In genomic region chr3:60579880-60580279, GRCm38 (mm10) we compare ENCODE assay signal across 29 mouse cellular contexts.
A peak's percentile ranks its signal among the peaks of the same experiment; 100 is the strongest.
DNase-seq lines count a peak whose midpoint lies in the region; ATAC-seq and TF ChIP-seq lines count a peak whose summit lies in the region.
"Had no signal": no experiment of that assay in that cellular context is flagged by ENCODE, and none has a peak within 500 bp of the region (broad histone marks: within the 10 kb centered on the region; RNA-seq: fewer than 3 reads in every experiment).

No protein-coding gene starts in this region.

- TF ChIP-seq CTCF in heart, postnatal 0 days (IDR thresholded peaks at IDR 0.05; ENCODE audit: low read depth), result no peak
- TF ChIP-seq CTCF in liver, postnatal 0 days (IDR thresholded peaks at IDR 0.05; ENCODE audit: low read depth), result no peak

- H3K27me3 ChIP-seq in heart, postnatal 0 days (ENCODE audit: control insufficient read depth, insufficient read depth, low read length), result no peaks in the 10 kb centered on the region
- no peaks in the 10 kb centered on the region for H3K27me3 ChIP-seq in liver, embryonic 15.5 days
- H3K27me3 ChIP-seq in liver, postnatal 0 days (ENCODE audit: insufficient read depth, low read length), result no peaks in the 10 kb centered on the region
- no peaks in the 10 kb centered on the region for H3K27me3 ChIP-seq in kidney, embryonic 15.5 days
- H3K27me3 ChIP-seq: CH12.LX; embryonic facial prominence, embryonic 13.5 days; heart, embryonic 12.5 days; hindbrain, embryonic 13.5 days; limb, embryonic 15.5 days; midbrain, embryonic 13.5 days; neural tube, embryonic 13.5 days had no signal

- H3K27ac ChIP-seq in heart, postnatal 0 days (ENCODE audit: low read depth), result peak overlapping the region; percentile 60; the same call in 1 of the 2 replicates
- H3K27ac ChIP-seq in liver, embryonic 15.5 days (replicated peaks), result peak overlapping the region; percentile 7; the same call in 1 of the 2 replicates
- no peak overlapping the region for H3K27ac ChIP-seq in liver, postnatal 0 days (ENCODE audit: low read depth)
- H3K27ac ChIP-seq in kidney, embryonic 15.5 days, result no peak overlapping the region
- H3K27ac ChIP-seq: embryonic facial prominence, embryonic 13.5 days; forebrain, embryonic 10.5 days; hindbrain, embryonic 13.5 days; limb, embryonic 10.5 days; limb, embryonic 15.5 days; midbrain, embryonic 13.5 days; neural tube, embryonic 13.5 days; stomach, postnatal 0 days had no signal

- ATAC-seq in heart, postnatal 0 days (ENCODE audit: insufficient read depth, low read depth), result no peak
- ATAC-seq in liver, embryonic 15.5 days (ENCODE audit: insufficient read depth), result no peak
- ATAC-seq in liver, postnatal 0 days, result no peak
- peak; percentile 45 for ATAC-seq in megakaryocyte, adult 5-6 weeks (ENCODE audit: poor library complexity, severe bottlenecking)
- no peak for ATAC-seq in kidney, embryonic 15.5 days (replicated peaks; ENCODE audit: low FRiP score)
- ATAC-seq: forebrain, embryonic 16.5 days; intestine, postnatal 0 days; midbrain, embryonic 13.5 days had no signal

- WGBS in heart, postnatal 0 days, result 86% methylated on average over 4 of the region's 4 CpGs
- WGBS in liver, embryonic 15.5 days (ENCODE audit: insufficient replicate concordance), result 77% methylated on average over 4 of the region's 4 CpGs
- 73% methylated on average over 4 of the region's 4 CpGs for WGBS in liver, postnatal 0 days (ENCODE audit: insufficient replicate concordance)
- 94% methylated on average over 4 of the region's 4 CpGs for WGBS in kidney, embryonic 15.5 days

- H3K9me3 ChIP-seq in heart, postnatal 0 days (replicated peaks; ENCODE audit: control insufficient read depth, low read length), result no peaks in the 10 kb centered on the region
- H3K9me3 ChIP-seq in liver, embryonic 15.5 days (replicated peaks), result no peaks in the 10 kb centered on the region
- no peaks in the 10 kb centered on the region for H3K9me3 ChIP-seq in liver, postnatal 0 days (ENCODE audit: low read length)
- H3K9me3 ChIP-seq in kidney, embryonic 15.5 days (replicated peaks), result no peaks in the 10 kb centered on the region
- H3K9me3 ChIP-seq: embryonic facial prominence, embryonic 13.5 days; forebrain, embryonic 10.5 days; heart, embryonic 12.5 days; hindbrain, embryonic 13.5 days; limb, embryonic 10.5 days; limb, embryonic 15.5 days; midbrain, embryonic 13.5 days; neural tube, embryonic 13.5 days had no signal

- no peak overlapping the region for H3K4me3 ChIP-seq in heart, postnatal 0 days (ENCODE audit: low read depth, low read length)
- no peak overlapping the region for H3K4me3 ChIP-seq in liver, embryonic 15.5 days (replicated peaks)
- no peak overlapping the region for H3K4me3 ChIP-seq in liver, postnatal 0 days (ENCODE audit: low read depth, low read length)
- no peak overlapping the region for H3K4me3 ChIP-seq in kidney, embryonic 15.5 days (replicated peaks)
- H3K4me3 ChIP-seq: embryonic facial prominence, embryonic 13.5 days; forebrain, embryonic 10.5 days; heart, embryonic 12.5 days; hindbrain, embryonic 13.5 days; limb, embryonic 10.5 days; limb, embryonic 15.5 days; midbrain, embryonic 13.5 days; neural tube, embryonic 13.5 days had no signal

- H3K36me3 ChIP-seq in heart, postnatal 0 days (replicated peaks; ENCODE audit: control insufficient read depth, insufficient read depth, low read length), result no peaks in the 10 kb centered on the region
- no peaks in the 10 kb centered on the region for H3K36me3 ChIP-seq in liver, embryonic 15.5 days (replicated peaks)
- no peaks in the 10 kb centered on the region for H3K36me3 ChIP-seq in liver, postnatal 0 days (replicated peaks; ENCODE audit: insufficient read depth, low read length)
- no peaks in the 10 kb centered on the region for H3K36me3 ChIP-seq in kidney, embryonic 15.5 days
- H3K36me3 ChIP-seq: embryonic facial prominence, embryonic 13.5 days; forebrain, embryonic 10.5 days; heart, embryonic 12.5 days; hindbrain, embryonic 13.5 days; limb, embryonic 10.5 days; limb, embryonic 15.5 days; midbrain, embryonic 13.5 days; neural tube, embryonic 13.5 days had no signal

- H3K4me1 ChIP-seq in heart, postnatal 0 days (ENCODE audit: control insufficient read depth, insufficient read depth), result peaks cover 52% of the 10 kb centered on the region
- peaks cover 50% of the 10 kb centered on the region for H3K4me1 ChIP-seq in liver, embryonic 15.5 days (replicated peaks)
- H3K4me1 ChIP-seq in liver, postnatal 0 days (ENCODE audit: insufficient read depth), result peaks cover 27% of the 10 kb centered on the region
- H3K4me1 ChIP-seq in kidney, embryonic 15.5 days, result peaks cover 21% of the 10 kb centered on the region

- TF ChIP-seq EP300 in heart, postnatal 0 days (IDR thresholded peaks at IDR 0.05; ENCODE audit: low read depth), result no peak
- no peak for TF ChIP-seq EP300 in liver, postnatal 0 days (IDR thresholded peaks at IDR 0.05; ENCODE audit: low read depth)

- H3K4me2 ChIP-seq in heart, postnatal 0 days (ENCODE audit: low read depth, low read length), result no peak overlapping the region
- no peak overlapping the region for H3K4me2 ChIP-seq in liver, embryonic 15.5 days
- H3K4me2 ChIP-seq in liver, postnatal 0 days (ENCODE audit: low read depth, low read length), result no peak overlapping the region
- H3K4me2 ChIP-seq in kidney, embryonic 15.5 days, result no peak overlapping the region
- H3K4me2 ChIP-seq: embryonic facial prominence, embryonic 13.5 days; hindbrain, embryonic 13.5 days; limb, embryonic 15.5 days; midbrain, embryonic 13.5 days; neural tube, embryonic 13.5 days had no signal

- H3K9ac ChIP-seq in heart, postnatal 0 days (replicated peaks; ENCODE audit: low read depth, low read length), result no peak overlapping the region
- no peak overlapping the region for H3K9ac ChIP-seq in liver, embryonic 15.5 days
- H3K9ac ChIP-seq in liver, postnatal 0 days (replicated peaks), result no peak overlapping the region
- no peak overlapping the region for H3K9ac ChIP-seq in kidney, embryonic 15.5 days
- H3K9ac ChIP-seq: embryonic facial prominence, embryonic 13.5 days; hindbrain, embryonic 13.5 days; limb, embryonic 15.5 days; midbrain, embryonic 13.5 days; neural tube, embryonic 13.5 days had no signal

- DNase-seq in adrenal gland, adult 2 months, result peak; percentile 1
- DNase-seq in adrenal gland, postnatal 10 days, result no peak
- no peak for DNase-seq in heart, postnatal 0 days (ENCODE audit: low spot score)
- no peak for DNase-seq in heart, postnatal 4 days
- DNase-seq in liver, postnatal 0 days, result no peak
- DNase-seq: adrenal gland, postnatal 25 days; cerebellum, adult 9-10 months; cerebellum, postnatal 36 days; heart, postnatal 10 days; kidney, postnatal 25 days; lung, adult 2 months; right cerebral cortex, postnatal 4 days; thymus, adult 18-20 months; thymus, postnatal 25 days had no signal

Comparison
In these comparisons a context has a peak if more than half of its experiments do, and no peak if none do; other contexts are left out.
1. H3K27ac ChIP-seq: peak in heart, postnatal 0 days (single experiment) and liver, embryonic 15.5 days (single experiment); none in liver, postnatal 0 days (single experiment) and kidney, embryonic 15.5 days (single experiment).